11 mouse cellular contexts compared by ENCODE assay signal in the genomic region with DNA sequence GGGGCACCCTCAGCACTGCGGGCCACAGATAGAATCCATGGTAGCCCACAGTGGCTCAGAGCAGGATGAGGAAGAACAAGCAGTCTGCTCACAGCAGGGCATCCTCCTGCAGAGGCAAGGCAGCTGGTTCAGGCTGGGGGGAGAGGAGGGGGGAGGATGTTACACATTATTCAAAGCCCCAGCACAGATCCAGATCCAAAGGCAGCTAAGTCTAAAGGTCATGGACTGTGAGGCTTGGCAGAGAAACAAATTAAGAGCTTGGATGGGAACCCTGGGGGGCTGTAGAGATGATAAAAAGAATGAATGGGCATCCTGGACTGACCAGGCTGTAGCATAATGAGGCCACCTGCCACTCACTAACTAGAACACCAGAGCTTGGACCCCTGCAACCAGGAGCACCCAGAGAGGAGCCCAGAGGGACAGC. TPM values are rescaled to one million over a fixed set of nuclear protein-coding genes. Genes with fewer than 3 reads are reported as not detected.
DNase-seq lines count a peak whose midpoint lies in the region; ATAC-seq and TF ChIP-seq lines count a peak whose summit lies in the region.
"Had no signal": no experiment of that assay in that cellular context is flagged by ENCODE, and none has a peak within 500 bp of the region (broad histone marks: within the 10 kb centered on the region; RNA-seq: fewer than 3 reads in every experiment).

No protein-coding gene starts in this region.

- peak; percentile 31; the same call in 1 of the 2 replicates for ATAC-seq in liver, embryonic 11.5 days (replicated peaks; ENCODE audit: low FRiP score)
- no peak for ATAC-seq in liver, postnatal 0 days
- ATAC-seq in hindbrain, embryonic 15.5 days (ENCODE audit: low FRiP score, low read depth): peak; percentile 23
- peak; percentile 35; the same call in 1 of the 2 replicates for ATAC-seq in liver, embryonic 12.5 days
- no peak for ATAC-seq in megakaryocyte, adult 5-6 weeks (ENCODE audit: poor library complexity, severe bottlenecking)
- no peak for ATAC-seq in monocyte, adult 5-6 weeks (replicated peaks; ENCODE audit: insufficient number of reproducible peaks, low FRiP score, low TSS enrichment, poor library complexity, severe bottlenecking)

- H3K27me3 ChIP-seq in liver, embryonic 11.5 days (replicated peaks; ENCODE audit: control insufficient read depth, insufficient read depth, low read length): no peaks in the 10 kb centered on the region
- no peaks in the 10 kb centered on the region for H3K27me3 ChIP-seq in liver, postnatal 0 days (ENCODE audit: insufficient read depth, low read length)
- H3K27me3 ChIP-seq in hindbrain, embryonic 15.5 days: no peaks in the 10 kb centered on the region
- H3K27me3 ChIP-seq in liver, embryonic 12.5 days (replicated peaks): 0 out of 2 replicates have a peak, but pooled peaks cover 4% of the 10 kb centered on the region
- H3K27me3 ChIP-seq: limb, embryonic 15.5 days had no signal

- no peak overlapping the region for H3K27ac ChIP-seq in liver, embryonic 11.5 days (ENCODE audit: low read depth, low read length)
- no peak overlapping the region for H3K27ac ChIP-seq in liver, postnatal 0 days (ENCODE audit: low read depth)
- no peak overlapping the region for H3K27ac ChIP-seq in hindbrain, embryonic 15.5 days (replicated peaks)
- no peak overlapping the region for H3K27ac ChIP-seq in liver, embryonic 12.5 days
- H3K27ac ChIP-seq: limb, embryonic 15.5 days had no signal

- TF ChIP-seq EP300 in liver, postnatal 0 days (IDR thresholded peaks at IDR 0.05; ENCODE audit: low read depth): no peak

- H3K9me3 ChIP-seq in liver, embryonic 11.5 days (ENCODE audit: control insufficient read depth, low read length): no peaks in the 10 kb centered on the region
- no peaks in the 10 kb centered on the region for H3K9me3 ChIP-seq in liver, postnatal 0 days (ENCODE audit: low read length)
- no peaks in the 10 kb centered on the region for H3K9me3 ChIP-seq in hindbrain, embryonic 15.5 days
- H3K9me3 ChIP-seq in liver, embryonic 12.5 days (replicated peaks): no peaks in the 10 kb centered on the region
- H3K9me3 ChIP-seq: limb, embryonic 15.5 days had no signal

- no peak overlapping the region for H3K4me2 ChIP-seq in liver, embryonic 11.5 days
- no peak overlapping the region for H3K4me2 ChIP-seq in liver, postnatal 0 days (ENCODE audit: low read depth, low read length)
- H3K4me2 ChIP-seq in hindbrain, embryonic 15.5 days: no peak overlapping the region
- no peak overlapping the region for H3K4me2 ChIP-seq in liver, embryonic 12.5 days
- H3K4me2 ChIP-seq: limb, embryonic 15.5 days had no signal

- peaks cover 13% of the 10 kb centered on the region for H3K4me1 ChIP-seq in liver, embryonic 11.5 days (replicated peaks; ENCODE audit: control insufficient read depth, insufficient read depth, low read length)
- H3K4me1 ChIP-seq in liver, postnatal 0 days (ENCODE audit: insufficient read depth): peaks cover 13% of the 10 kb centered on the region
- peaks cover 57% of the 10 kb centered on the region for H3K4me1 ChIP-seq in hindbrain, embryonic 15.5 days (replicated peaks)
- peaks cover 34% of the 10 kb centered on the region for H3K4me1 ChIP-seq in liver, embryonic 12.5 days

- WGBS in liver, embryonic 11.5 days: 74% methylated on average over 1 of the region's 1 CpGs
- 42% methylated on average over 1 of the region's 1 CpGs for WGBS in liver, postnatal 0 days (ENCODE audit: insufficient replicate concordance)
- WGBS in hindbrain, embryonic 15.5 days: 26% methylated on average over 1 of the region's 1 CpGs
- 44% methylated on average over 1 of the region's 1 CpGs for WGBS in liver, embryonic 12.5 days (ENCODE audit: insufficient replicate concordance)

- no peaks in the 10 kb centered on the region for H3K36me3 ChIP-seq in liver, embryonic 11.5 days (ENCODE audit: control insufficient read depth, insufficient read depth, low read length)
- H3K36me3 ChIP-seq in liver, postnatal 0 days (replicated peaks; ENCODE audit: insufficient read depth, low read length): no peaks in the 10 kb centered on the region
- H3K36me3 ChIP-seq in hindbrain, embryonic 15.5 days: no peaks in the 10 kb centered on the region
- H3K36me3 ChIP-seq in liver, embryonic 12.5 days: no peaks in the 10 kb centered on the region
- H3K36me3 ChIP-seq: limb, embryonic 15.5 days had no signal

- no peak overlapping the region for H3K9ac ChIP-seq in liver, embryonic 11.5 days (ENCODE audit: low read depth, low read length)
- no peak overlapping the region for H3K9ac ChIP-seq in liver, postnatal 0 days (replicated peaks)
- no peak overlapping the region for H3K9ac ChIP-seq in hindbrain, embryonic 15.5 days
- no peak overlapping the region for H3K9ac ChIP-seq in liver, embryonic 12.5 days
- H3K9ac ChIP-seq: limb, embryonic 15.5 days had no signal

- no peak overlapping the region for H3K4me3 ChIP-seq in liver, embryonic 11.5 days (ENCODE audit: low read depth, low read length)
- H3K4me3 ChIP-seq in liver, postnatal 0 days (ENCODE audit: low read depth, low read length): no peak overlapping the region
- no peak overlapping the region for H3K4me3 ChIP-seq in hindbrain, embryonic 15.5 days
- H3K4me3 ChIP-seq in liver, embryonic 12.5 days: no peak overlapping the region
- H3K4me3 ChIP-seq: limb, embryonic 15.5 days had no signal

- TF ChIP-seq CTCF in liver, postnatal 0 days (IDR thresholded peaks at IDR 0.05; ENCODE audit: low read depth): no peak

- no peak for DNase-seq in liver, embryonic 11.5 days (ENCODE audit: low spot score)
- no peak for DNase-seq in liver, postnatal 0 days
- DNase-seq in yolk sac, embryonic 10.5 days (ENCODE audit: low spot score): peak; percentile 53
- DNase-seq in gastrocnemius, postnatal 25 days: no peak
- DNase-seq: cerebellum, postnatal 36 days had no signal

RNA-seq across cellular contexts. Expression of a gene that starts 28.7 kb away (rescaled TPM):
- polyA plus RNA-seq in liver, embryonic 11.5 days (2014; fragmentation: Nextera tagmentation; extraction: Ambion mirVana): 2.2 and 2.4 TPM in 2 replicates
- polyA plus RNA-seq in liver, postnatal 0 days (2015; fragmentation: Nextera tagmentation; extraction: Ambion mirVana): 0.30 and 0.33 TPM in 2 replicates
- polyA plus RNA-seq in hindbrain, embryonic 15.5 days (2015; fragmentation: Nextera tagmentation; extraction: Ambion mirVana): 13.4 and 15.4 TPM in 2 replicates
- polyA plus RNA-seq in liver, embryonic 12.5 days (2016; fragmentation: Nextera tagmentation; extraction: Ambion mirVana): 1.2 and 1.6 TPM in 2 replicates
- total RNA-seq in megakaryocyte, adult 5-6 weeks (2015): 0.21 TPM in 1 of 2 replicates, not detected in the other
- 0.16 and 0.22 TPM in 2 replicates for total RNA-seq in megakaryocyte, adult 5-6 weeks (2017)
- total RNA-seq in monocyte, adult 5-6 weeks (2017): 0.85 to 4.7 TPM (median 1.4 TPM) in 3 replicates
- total RNA-seq in gastrocnemius, postnatal 25 days (2021): 1 to 10 TPM; 2.2 to 4.3 TPM
- total RNA-seq: MEL had no signal

Comparison
In these comparisons a context has a peak if more than half of its experiments do, and no peak if none do; other contexts are left out.
1. ATAC-seq: peak in liver, embryonic 11.5 days (single experiment), hindbrain, embryonic 15.5 days (single experiment) and liver, embryonic 12.5 days (single experiment); none in liver, postnatal 0 days (single experiment), megakaryocyte, adult 5-6 weeks (single experiment) and monocyte, adult 5-6 weeks (single experiment).